Mouse (Mus musculus): ENCODE data around the gene Rxra. TPM values are rescaled to one million over a fixed set of nuclear protein-coding genes. Genes with fewer than 3 reads are reported as not detected.

Gene Rxra
- total and polyA plus RNA-seq, 2 experiments: 108 to 313 TPM

DNA sequence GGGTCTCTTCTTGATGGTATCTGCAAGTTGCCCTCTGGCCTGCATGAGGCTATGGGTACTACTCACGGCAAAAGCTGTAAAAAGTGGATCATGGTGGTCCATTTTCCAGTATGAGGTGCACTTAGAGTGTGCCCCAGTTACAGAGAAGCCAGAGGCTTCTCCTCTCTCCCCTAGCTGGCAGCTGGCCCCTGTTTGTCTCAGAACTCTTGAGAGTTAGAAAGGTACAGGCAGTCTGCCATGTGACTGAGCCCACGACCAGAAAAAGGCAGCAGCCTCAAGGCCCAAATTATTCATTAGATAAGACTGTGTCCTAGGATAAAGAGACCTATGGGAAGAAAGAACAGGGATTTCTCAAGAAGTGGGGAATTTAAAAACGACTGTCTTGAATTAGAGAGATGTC is 30.8 kb upstream of the Rxra start:
- H3K27me3 ChIP-seq (ENCODE audit: control insufficient read depth, insufficient read depth, low read length): no peaks in the 10 kb centered on the region
- DNase-seq (ENCODE audit: extremely low read depth, low read depth, low spot score): no peak
- no peaks in the 10 kb centered on the region for H3K36me3 ChIP-seq (ENCODE audit: control insufficient read depth, insufficient read depth, low read length)
- WGBS: 49% methylated on average over 3 of the region's 3 CpGs
- no peaks in the 10 kb centered on the region for H3K4me1 ChIP-seq (ENCODE audit: control insufficient read depth, insufficient read depth, low read length)
- no peaks in the 10 kb centered on the region for H3K79me2 ChIP-seq (ENCODE audit: control insufficient read depth, insufficient read depth, low read length)
- no peak overlapping the region for H3K4me3 ChIP-seq (ENCODE audit: insufficient read depth, low read depth, low read length)
- TF ChIP-seq CTCF (IDR thresholded peaks at IDR 0.05; ENCODE audit: low read depth, low read length) (no peak), POLR2A (IDR thresholded peaks at IDR 0.05; ENCODE audit: extremely low read depth, insufficient read depth, low read length) (no peak)
- no peak overlapping the region for H3K27ac ChIP-seq (replicated peaks; ENCODE audit: insufficient read depth, low read depth, low read length)
- H3K9ac ChIP-seq (ENCODE audit: low read depth, low read length): no peak overlapping the region

DNA sequence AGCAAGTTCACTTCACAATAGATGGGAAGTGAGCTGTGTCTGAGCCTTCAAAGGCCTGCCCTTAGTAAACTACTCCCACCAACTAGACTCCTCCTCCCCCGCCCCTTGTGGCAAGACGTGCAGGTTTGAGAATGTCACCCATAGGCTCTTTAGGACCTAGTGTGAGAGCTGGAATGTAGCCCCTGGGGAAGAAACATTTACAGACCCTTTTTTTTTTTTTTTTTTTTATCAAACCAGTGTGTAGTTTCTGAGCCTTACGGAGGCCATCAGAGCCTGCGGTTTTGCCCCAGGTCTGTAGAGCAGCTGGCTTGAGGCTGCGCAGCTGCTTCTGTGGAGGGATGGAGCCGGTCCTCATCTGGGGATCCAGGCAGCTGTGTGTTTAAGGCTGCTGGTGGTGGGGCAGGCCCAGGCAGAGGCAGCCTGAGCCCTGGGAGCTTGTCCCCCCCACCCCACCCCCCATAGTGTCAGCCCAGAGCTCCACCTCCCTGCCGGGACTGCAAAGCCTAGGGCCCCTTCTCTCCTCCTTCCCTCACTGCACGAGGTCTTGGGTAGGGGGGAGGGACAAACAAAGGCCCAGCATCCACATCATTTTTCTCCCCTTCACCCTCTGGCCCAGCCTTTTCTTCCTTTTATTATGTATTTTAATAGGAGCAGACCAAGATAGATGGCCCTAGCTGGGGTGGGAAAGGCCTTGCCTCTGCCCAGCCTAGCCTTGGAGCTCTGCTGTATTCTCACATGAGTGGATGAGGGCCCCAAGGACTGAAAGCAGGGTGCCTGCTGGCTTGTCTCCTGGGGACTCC is 26.2 kb upstream of the Rxra start:
- no peaks in the 10 kb centered on the region for H3K79me2 ChIP-seq (ENCODE audit: control insufficient read depth, insufficient read depth, low read length)
- H3K9ac ChIP-seq (ENCODE audit: low read depth, low read length): no peak overlapping the region
- no peaks in the 10 kb centered on the region for H3K36me3 ChIP-seq (ENCODE audit: control insufficient read depth, insufficient read depth, low read length)
- 94% methylated on average over 8 of the region's 8 CpGs for WGBS
- H3K4me3 ChIP-seq (ENCODE audit: insufficient read depth, low read depth, low read length): no peak overlapping the region
- H3K4me1 ChIP-seq (ENCODE audit: control insufficient read depth, insufficient read depth, low read length): no peaks in the 10 kb centered on the region
- DNase-seq (ENCODE audit: extremely low read depth, low read depth, low spot score): no peak
- TF ChIP-seq CTCF (IDR thresholded peaks at IDR 0.05; ENCODE audit: low read depth, low read length) (no peak), POLR2A (IDR thresholded peaks at IDR 0.05; ENCODE audit: extremely low read depth, insufficient read depth, low read length) (no peak)
- H3K27me3 ChIP-seq (ENCODE audit: control insufficient read depth, insufficient read depth, low read length): no peaks in the 10 kb centered on the region
- H3K27ac ChIP-seq (replicated peaks; ENCODE audit: insufficient read depth, low read depth, low read length): no peak overlapping the region

DNA sequence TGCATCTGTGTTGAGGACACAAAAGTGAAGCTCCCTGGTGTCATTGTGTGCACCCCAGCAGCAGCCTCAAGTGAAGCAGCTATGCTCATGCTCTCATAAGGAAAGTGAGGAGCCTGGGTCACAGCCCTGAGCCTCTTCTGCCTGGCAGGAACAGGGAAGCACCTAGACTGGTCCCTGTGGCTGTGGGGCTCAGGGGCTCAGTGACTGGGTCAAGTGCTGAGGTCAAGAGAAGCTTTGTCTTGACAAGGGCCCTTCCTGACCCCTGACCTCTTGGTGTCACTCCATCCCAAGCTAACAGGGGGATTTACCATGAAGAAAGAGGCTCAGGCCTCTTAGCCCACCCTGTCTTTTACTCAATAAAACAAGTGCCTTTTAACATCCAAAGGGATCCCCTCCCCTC is 25.2 kb upstream of the Rxra start:
- Histone ChIP-seq H3K4me1 (ENCODE audit: control insufficient read depth, insufficient read depth, low read length) (no peaks in the 10 kb centered on the region), H3K36me3 (ENCODE audit: control insufficient read depth, insufficient read depth, low read length) (no peaks in the 10 kb centered on the region), H3K27ac (replicated peaks; ENCODE audit: insufficient read depth, low read depth, low read length) (no peak overlapping the region), H3K9ac (ENCODE audit: low read depth, low read length) (no peak overlapping the region), H3K79me2 (ENCODE audit: control insufficient read depth, insufficient read depth, low read length) (no peaks in the 10 kb centered on the region), H3K27me3 (ENCODE audit: control insufficient read depth, insufficient read depth, low read length) (no peaks in the 10 kb centered on the region), H3K4me3 (ENCODE audit: insufficient read depth, low read depth, low read length) (no peak overlapping the region)
- no peak for TF ChIP-seq POLR2A (IDR thresholded peaks at IDR 0.05; ENCODE audit: extremely low read depth, insufficient read depth, low read length)
- TF ChIP-seq CTCF (IDR thresholded peaks at IDR 0.05; ENCODE audit: low read depth, low read length): no peak
- DNase-seq (ENCODE audit: extremely low read depth, low read depth, low spot score): no peak

DNA sequence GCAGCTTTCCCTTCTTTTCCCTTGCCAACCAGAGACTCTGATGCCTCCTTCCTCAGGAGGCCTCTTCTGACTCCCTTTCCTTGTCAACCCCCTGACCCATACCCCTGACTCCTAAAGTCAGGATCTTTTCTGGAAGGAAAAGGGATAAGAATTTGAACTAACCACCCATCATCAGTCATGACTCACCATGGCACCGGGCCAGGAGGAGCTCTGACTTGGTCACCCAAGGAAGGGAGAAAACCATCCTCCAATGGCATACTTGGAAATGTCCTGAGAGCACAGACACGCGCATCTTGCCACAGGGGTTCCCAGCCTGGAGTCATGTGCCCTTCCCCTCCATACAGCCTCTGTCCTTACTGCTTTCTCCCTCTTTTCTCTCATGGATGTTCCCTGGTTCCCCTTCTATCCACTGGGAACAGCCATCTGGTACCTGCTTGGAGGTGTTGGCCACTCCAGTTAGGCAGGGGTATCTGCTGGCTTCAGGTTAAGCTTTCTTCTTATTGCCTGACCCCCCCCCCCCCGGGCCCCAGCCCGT is 22.7 kb upstream of the Rxra start:
- no peaks in the 10 kb centered on the region for H3K27me3 ChIP-seq (ENCODE audit: control insufficient read depth, insufficient read depth, low read length)
- H3K9ac ChIP-seq (ENCODE audit: low read depth, low read length): no peak overlapping the region
- no peak overlapping the region for H3K27ac ChIP-seq (replicated peaks; ENCODE audit: insufficient read depth, low read depth, low read length)
- H3K4me3 ChIP-seq (ENCODE audit: insufficient read depth, low read depth, low read length): no peak overlapping the region
- no peaks in the 10 kb centered on the region for H3K4me1 ChIP-seq (ENCODE audit: control insufficient read depth, insufficient read depth, low read length)
- DNase-seq (ENCODE audit: extremely low read depth, low read depth, low spot score): no peak
- no peaks in the 10 kb centered on the region for H3K79me2 ChIP-seq (ENCODE audit: control insufficient read depth, insufficient read depth, low read length)
- no peaks in the 10 kb centered on the region for H3K36me3 ChIP-seq (ENCODE audit: control insufficient read depth, insufficient read depth, low read length)
- no peak for TF ChIP-seq POLR2A (IDR thresholded peaks at IDR 0.05; ENCODE audit: extremely low read depth, insufficient read depth, low read length)
- no peak for TF ChIP-seq CTCF (IDR thresholded peaks at IDR 0.05; ENCODE audit: low read depth, low read length)
- 82% methylated on average over 5 of the region's 5 CpGs for WGBS

DNA sequence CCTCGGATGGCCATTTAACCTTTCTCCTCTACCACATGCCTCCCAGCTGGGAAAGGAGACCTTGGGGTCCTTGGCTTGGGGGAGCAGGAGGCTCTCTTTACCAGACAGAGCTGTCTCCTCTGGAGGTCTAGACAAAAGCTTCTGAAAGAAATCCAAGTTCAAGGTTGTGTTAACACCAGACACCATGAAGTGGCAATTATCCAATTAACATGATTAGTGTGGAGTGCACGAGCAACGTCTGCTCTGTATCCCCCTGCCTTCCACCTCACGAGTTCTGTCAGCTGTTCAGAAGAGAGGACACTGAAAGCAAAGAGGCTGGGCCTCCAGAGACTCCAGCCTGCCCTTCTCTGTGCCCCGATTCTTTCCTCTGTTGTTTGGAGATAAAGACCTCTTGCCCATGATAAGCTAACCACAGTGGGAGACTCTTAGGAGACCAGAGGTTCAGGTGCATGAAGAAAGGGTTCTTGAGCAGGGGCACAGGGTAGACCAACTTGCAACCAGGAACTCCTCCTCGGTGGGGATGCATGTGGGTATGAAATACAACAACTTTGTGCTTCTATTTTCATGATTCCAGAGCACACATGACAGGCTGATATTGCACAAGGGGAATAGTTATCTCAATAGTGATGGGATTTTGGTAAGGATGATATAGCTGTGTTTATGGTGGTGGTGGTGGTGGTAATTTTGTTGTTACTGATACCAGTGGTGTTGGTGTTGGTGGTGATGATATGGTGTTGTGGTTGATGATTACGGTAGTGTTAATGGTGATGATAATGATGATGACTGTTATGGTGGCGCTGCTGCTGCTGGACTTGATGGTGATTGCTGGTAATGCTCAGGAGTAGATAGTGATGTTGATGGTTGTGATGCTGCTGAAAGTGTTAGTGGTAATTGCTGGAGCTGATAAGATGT is 21.7 kb upstream of the Rxra start:
- H3K4me3 ChIP-seq (ENCODE audit: insufficient read depth, low read depth, low read length): no peak overlapping the region
- no peaks in the 10 kb centered on the region for H3K4me1 ChIP-seq (ENCODE audit: control insufficient read depth, insufficient read depth, low read length)
- no peak overlapping the region for H3K9ac ChIP-seq (ENCODE audit: low read depth, low read length)
- TF ChIP-seq POLR2A (IDR thresholded peaks at IDR 0.05; ENCODE audit: extremely low read depth, insufficient read depth, low read length): no peak
- H3K27ac ChIP-seq (replicated peaks; ENCODE audit: insufficient read depth, low read depth, low read length): no peak overlapping the region
- no peaks in the 10 kb centered on the region for H3K27me3 ChIP-seq (ENCODE audit: control insufficient read depth, insufficient read depth, low read length)
- H3K36me3 ChIP-seq (ENCODE audit: control insufficient read depth, insufficient read depth, low read length): no peaks in the 10 kb centered on the region
- no peak for DNase-seq (ENCODE audit: extremely low read depth, low read depth, low spot score)
- WGBS: 89% methylated on average over 8 of the region's 8 CpGs
- H3K79me2 ChIP-seq (ENCODE audit: control insufficient read depth, insufficient read depth, low read length): no peaks in the 10 kb centered on the region

Measured in liver, adult 2 months (tissue).